Mouse (Mus musculus): ENCODE data around the gene Gm21987.

GRCm38 (mm10) chr16:38372876-38373275 lies 26.0 kb downstream of the Gm21987 start:
- TF ChIP-seq POLR2A (IDR thresholded peaks at IDR 0.05; ENCODE audit: control insufficient read depth, extremely low read depth, insufficient read depth, low read length, poor library complexity) = no peak
- TF ChIP-seq CTCF (IDR thresholded peaks at IDR 0.05; ENCODE audit: borderline replicate concordance, control insufficient read depth, extremely low read depth, insufficient read depth, low read length, poor library complexity) = no peak
